Mouse (Mus musculus): ENCODE data around the gene Ano2. TPM values are rescaled to one million over a fixed set of nuclear protein-coding genes. Genes with fewer than 3 reads are reported as not detected.

Ano2 gene
- polyA plus RNA-seq, 2 experiments, result 0.03 TPM; not detected in 1

DNA sequence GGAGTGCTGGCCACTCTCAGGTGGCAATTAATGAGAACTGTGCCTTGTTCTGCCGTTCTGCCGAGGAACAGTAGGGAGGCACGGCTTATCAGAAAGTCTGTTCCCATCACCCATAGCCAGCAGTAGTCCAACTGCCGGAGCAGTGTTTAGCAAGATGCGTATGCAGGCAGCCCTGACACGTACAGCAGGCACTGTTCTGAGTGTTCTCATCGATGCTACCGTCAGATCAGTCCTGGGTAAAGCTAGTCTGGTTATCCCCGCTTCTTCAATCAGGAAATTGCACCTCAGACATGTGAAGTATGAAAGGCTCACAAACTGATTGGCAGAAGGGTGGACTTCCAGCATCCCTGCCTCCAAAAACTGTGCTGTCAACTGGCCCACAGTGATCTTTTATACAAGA lies 224.2 kb downstream of the Ano2 start:
- ATAC-seq (ENCODE audit: insufficient read depth) (no peak), DNase-seq (ENCODE audit: low read depth in 3 of 3, low spot score in 3 of 3) (no peak)
- Histone ChIP-seq H3K4me3 (ENCODE audit: insufficient read depth in 1 of 2, low read depth in 2 of 2, low read length in 2 of 2) (no peak overlapping the region), H3K4me1 (replicated peaks; ENCODE audit: control insufficient read depth in 2 of 2, insufficient read depth in 2 of 2, low read length in 1 of 2) (no peaks in the 10 kb centered on the region), H3K9me3 (ENCODE audit: control insufficient read depth, low read length) (no peaks in the 10 kb centered on the region), H3K27ac (no peak overlapping the region), H3K4me2 (ENCODE audit: low read depth) (no peak overlapping the region), H3K36me3 (replicated peaks; ENCODE audit: control insufficient read depth, insufficient read depth, low read depth) (no peaks in the 10 kb centered on the region), H3K27me3 (ENCODE audit: control insufficient read depth, insufficient read depth, low read length) (no peaks in the 10 kb centered on the region), H3K9ac (replicated peaks) (no peak overlapping the region)
- 65% methylated on average over 9 of the region's 9 CpGs for WGBS (ENCODE audit: insufficient replicate concordance)
- no peak for TF ChIP-seq CTCF (IDR thresholded peaks at IDR 0.05; ENCODE audit: low read depth)
- no peak for TF ChIP-seq EP300 (IDR thresholded peaks at IDR 0.05; ENCODE audit: low read depth)

DNA sequence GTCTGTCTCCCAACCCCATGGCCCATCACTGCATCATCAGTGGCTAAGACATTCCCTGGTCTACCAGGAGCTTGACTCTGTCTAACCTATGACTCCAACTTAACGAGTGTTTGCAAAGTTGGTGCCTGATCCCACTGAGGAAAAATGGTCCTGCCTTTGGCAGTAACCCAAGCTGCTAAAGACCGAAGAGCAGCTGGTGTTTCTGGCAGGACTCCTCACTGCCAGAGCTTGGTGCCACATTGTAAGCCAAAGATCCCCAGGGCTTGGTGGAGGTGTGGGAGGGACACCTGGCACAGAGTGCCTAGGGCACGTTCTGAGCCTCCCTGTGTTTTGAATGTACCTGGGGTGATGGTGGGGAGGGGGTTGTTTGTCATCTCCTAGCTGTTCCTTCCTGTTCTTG lies 232.5 kb downstream of the Ano2 start:
- H3K27ac ChIP-seq, result no peak overlapping the region
- H3K4me2 ChIP-seq (ENCODE audit: low read depth), result no peak overlapping the region
- no peaks in the 10 kb centered on the region for H3K27me3 ChIP-seq (ENCODE audit: control insufficient read depth, insufficient read depth, low read length)
- H3K9me3 ChIP-seq (ENCODE audit: control insufficient read depth, low read length), result no peaks in the 10 kb centered on the region
- no peaks in the 10 kb centered on the region for H3K4me1 ChIP-seq (replicated peaks; ENCODE audit: control insufficient read depth in 2 of 2, insufficient read depth in 2 of 2, low read length in 1 of 2)
- ATAC-seq (ENCODE audit: insufficient read depth) (no peak), DNase-seq (ENCODE audit: low read depth in 3 of 3, low spot score in 3 of 3) (no peak)
- H3K4me3 ChIP-seq (ENCODE audit: insufficient read depth in 1 of 2, low read depth in 2 of 2, low read length in 2 of 2), result no peak overlapping the region
- 51% methylated on average over 3 of the region's 3 CpGs for WGBS (ENCODE audit: insufficient replicate concordance)
- no peak for TF ChIP-seq EP300 (IDR thresholded peaks at IDR 0.05; ENCODE audit: low read depth)
- TF ChIP-seq CTCF (IDR thresholded peaks at IDR 0.05; ENCODE audit: low read depth), result no peak
- H3K36me3 ChIP-seq (replicated peaks; ENCODE audit: control insufficient read depth, insufficient read depth, low read depth), result no peaks in the 10 kb centered on the region
- no peak overlapping the region for H3K9ac ChIP-seq (replicated peaks)

- no peak overlapping the region for H3K4me2 ChIP-seq (ENCODE audit: low read depth)
- H3K4me3 ChIP-seq (ENCODE audit: insufficient read depth in 1 of 2, low read depth in 2 of 2, low read length in 2 of 2), result no peak overlapping the region
- H3K36me3 ChIP-seq (replicated peaks; ENCODE audit: control insufficient read depth, insufficient read depth, low read depth), result no peaks in the 10 kb centered on the region
- no peak for ATAC-seq (ENCODE audit: insufficient read depth)
- no peaks in the 10 kb centered on the region for H3K9me3 ChIP-seq (ENCODE audit: control insufficient read depth, low read length)
- 39% methylated on average over 2 of the region's 2 CpGs for WGBS (ENCODE audit: insufficient replicate concordance)
- no peak overlapping the region for H3K27ac ChIP-seq
- no peak for TF ChIP-seq CTCF (IDR thresholded peaks at IDR 0.05; ENCODE audit: low read depth)
- no peak for TF ChIP-seq EP300 (IDR thresholded peaks at IDR 0.05; ENCODE audit: low read depth)
- no peaks in the 10 kb centered on the region for H3K4me1 ChIP-seq (replicated peaks; ENCODE audit: control insufficient read depth in 2 of 2, insufficient read depth in 2 of 2, low read length in 1 of 2)
- no peak for DNase-seq (ENCODE audit: low read depth in 3 of 3, low spot score in 3 of 3)
- no peak overlapping the region for H3K9ac ChIP-seq (replicated peaks)
- no peaks in the 10 kb centered on the region for H3K27me3 ChIP-seq (ENCODE audit: control insufficient read depth, insufficient read depth, low read length)
Measured at GRCm38 (mm10) chr6:125924979-125925378, 234.8 kb downstream of the Ano2 start.

DNA sequence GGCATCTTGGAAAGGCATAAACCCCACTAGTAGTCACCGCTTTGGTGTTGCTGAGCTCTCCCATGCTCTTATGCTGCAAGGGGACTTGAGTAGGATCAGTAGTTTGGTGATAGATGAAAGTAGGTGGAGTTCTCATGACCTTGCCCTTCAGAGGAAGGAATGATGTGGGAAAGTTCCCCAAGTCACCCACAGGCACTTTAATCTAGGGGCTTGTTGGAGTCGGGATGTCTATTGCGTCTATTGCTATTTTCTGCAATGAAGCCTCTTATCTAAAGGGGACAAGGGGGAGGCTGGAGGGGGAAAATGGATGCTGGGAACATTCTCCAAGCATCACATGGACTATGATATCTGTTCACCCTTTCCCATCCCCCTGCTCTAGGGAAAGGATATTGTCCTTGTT lies 235.6 kb downstream of the Ano2 start:
- Histone ChIP-seq H3K27ac (no peak overlapping the region), H3K4me3 (ENCODE audit: insufficient read depth in 1 of 2, low read depth in 2 of 2, low read length in 2 of 2) (no peak overlapping the region), H3K4me1 (replicated peaks; ENCODE audit: control insufficient read depth in 2 of 2, insufficient read depth in 2 of 2, low read length in 1 of 2) (no peaks in the 10 kb centered on the region), H3K9ac (replicated peaks) (no peak overlapping the region), H3K36me3 (replicated peaks; ENCODE audit: control insufficient read depth, insufficient read depth, low read depth) (no peaks in the 10 kb centered on the region), H3K27me3 (ENCODE audit: control insufficient read depth, insufficient read depth, low read length) (no peaks in the 10 kb centered on the region), H3K9me3 (ENCODE audit: control insufficient read depth, low read length) (no peaks in the 10 kb centered on the region), H3K4me2 (ENCODE audit: low read depth) (no peak overlapping the region)
- DNase-seq (ENCODE audit: low read depth in 3 of 3, low spot score in 3 of 3) (no peak), ATAC-seq (ENCODE audit: insufficient read depth) (no peak)
- TF ChIP-seq CTCF (IDR thresholded peaks at IDR 0.05; ENCODE audit: low read depth) (no peak), EP300 (IDR thresholded peaks at IDR 0.05; ENCODE audit: low read depth) (no peak)
- 76% methylated on average over 3 of the region's 3 CpGs for WGBS (ENCODE audit: insufficient replicate concordance)

DNA sequence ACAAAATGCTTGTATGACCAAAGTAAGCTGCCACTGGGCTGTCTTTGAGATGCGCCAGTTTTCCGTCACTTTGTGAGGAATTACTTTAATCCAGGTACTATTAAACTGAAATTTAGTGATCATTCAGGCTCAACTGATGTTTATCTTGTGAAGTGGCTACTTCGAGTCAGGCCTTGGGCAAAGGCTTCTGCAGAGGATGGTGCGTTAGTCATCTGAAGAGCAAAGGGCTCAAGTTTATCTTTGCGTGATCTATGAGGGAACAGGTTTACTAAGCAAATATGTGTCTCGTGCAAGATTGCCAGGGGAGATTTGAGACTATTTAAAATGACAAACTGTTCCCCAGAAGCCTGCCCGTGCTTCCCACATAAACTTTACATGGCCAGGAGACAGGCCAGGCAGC lies 241.7 kb downstream of the Ano2 start:
- DNase-seq (ENCODE audit: low read depth in 3 of 3, low spot score in 3 of 3), result no peak
- 59% methylated on average over 7 of the region's 7 CpGs for WGBS (ENCODE audit: insufficient replicate concordance)

More for the DNA sequence above, 241.7 kb downstream of the Ano2 start:
- H3K9me3 ChIP-seq (ENCODE audit: control insufficient read depth, low read length), result no peaks in the 10 kb centered on the region
- ATAC-seq (ENCODE audit: insufficient read depth), result no peak
- H3K4me2 ChIP-seq (ENCODE audit: low read depth), result no peak overlapping the region
- no peak overlapping the region for H3K27ac ChIP-seq
- H3K4me1 ChIP-seq (replicated peaks; ENCODE audit: control insufficient read depth in 2 of 2, insufficient read depth in 2 of 2, low read length in 1 of 2), result no peaks in the 10 kb centered on the region
- no peaks in the 10 kb centered on the region for H3K27me3 ChIP-seq (ENCODE audit: control insufficient read depth, insufficient read depth, low read length)
- no peak overlapping the region for H3K4me3 ChIP-seq (ENCODE audit: insufficient read depth in 1 of 2, low read depth in 2 of 2, low read length in 2 of 2)
- no peak overlapping the region for H3K9ac ChIP-seq (replicated peaks)
- no peaks in the 10 kb centered on the region for H3K36me3 ChIP-seq (replicated peaks; ENCODE audit: control insufficient read depth, insufficient read depth, low read depth)
- TF ChIP-seq CTCF (IDR thresholded peaks at IDR 0.05; ENCODE audit: low read depth), result no peak
- TF ChIP-seq EP300 (IDR thresholded peaks at IDR 0.05; ENCODE audit: low read depth), result no peak

Measured in liver, embryonic 14.5 days (tissue).